Mouse (Mus musculus): ENCODE measurements around the gene Gm10283. TPM values are rescaled to one million over a fixed set of nuclear protein-coding genes. Genes with fewer than 3 reads are reported as not detected.
"Not testable (repeated sequence)": the region's sequence is repeated elsewhere in the genome, so short reads cannot be mapped to it uniquely, and the experiment has no call there.

Gm10283 gene
- not detected in 2 replicates for total RNA-seq (2014; rRNA removed)
- not detected in 2 replicates for polyA plus RNA-seq (2015; fragmentation: Nextera tagmentation; extraction: Ambion mirVana)

- H3K27ac ChIP-seq (ENCODE audit: low read depth, low read length), result no peak within 1 kb of the TSS
- TF ChIP-seq CTCF (IDR thresholded peaks at IDR 0.05; ENCODE audit: low read depth), result no peak
- DNase-seq, result no peak
- no peak for ATAC-seq
- no peak within 1 kb of the TSS for H3K9ac ChIP-seq
- H3K4me2 ChIP-seq (ENCODE audit: low read depth), result no peak within 1 kb of the TSS
- no peak within 1 kb of the TSS for H3K4me3 ChIP-seq (ENCODE audit: low read depth, low read length)
- H3K4me1 ChIP-seq (ENCODE audit: insufficient read depth), result no peaks in the 10 kb centered on the region
- H3K27me3 ChIP-seq (ENCODE audit: insufficient read depth, low read length), result no peaks in the 10 kb centered on the region
- no peaks in the 10 kb centered on the region for H3K9me3 ChIP-seq (ENCODE audit: low read length)
- 54% methylated on average over 2 of the region's 2 CpGs for WGBS
- H3K36me3 ChIP-seq (ENCODE audit: insufficient read depth), result no peaks in the 10 kb centered on the region
Observed at GRCm38 (mm10) chr8:60503098-60503497, at the start of gene Gm10283. Gene Gm10283, minus strand, starts transcription at chr8:60503198.

- WGBS, result 16% methylated on average over 2 of the region's 2 CpGs
- no peaks in the 10 kb centered on the region for H3K4me1 ChIP-seq (ENCODE audit: insufficient read depth)
- no peak for DNase-seq
Observed at GRCm38 (mm10) chr8:60534945-60535344, 31.9 kb upstream of the Gm10283 start.

GRCm38 (mm10) chr8:60518286-60518685 is 15.3 kb upstream of the Gm10283 start:
- no peak for TF ChIP-seq CTCF (IDR thresholded peaks at IDR 0.05; ENCODE audit: low read depth)
- Histone ChIP-seq H3K4me3 (ENCODE audit: low read depth, low read length) (no peak overlapping the region), H3K36me3 (ENCODE audit: insufficient read depth) (no peaks in the 10 kb centered on the region), H3K4me2 (ENCODE audit: low read depth) (no peak overlapping the region), H3K27ac (ENCODE audit: low read depth, low read length) (no peak overlapping the region), H3K9me3 (ENCODE audit: low read length) (no peaks in the 10 kb centered on the region), H3K9ac (no peak overlapping the region), H3K4me1 (ENCODE audit: insufficient read depth) (no peaks in the 10 kb centered on the region), H3K27me3 (ENCODE audit: insufficient read depth, low read length) (no peaks in the 10 kb centered on the region)
- ATAC-seq (no peak), DNase-seq (no peak)

More at GRCm38 (mm10) chr8:60534945-60535344, 31.9 kb upstream of the Gm10283 start:
- ATAC-seq, result no peak
- Histone ChIP-seq H3K9me3 (ENCODE audit: low read length) (no peaks in the 10 kb centered on the region), H3K9ac (no peak overlapping the region), H3K36me3 (ENCODE audit: insufficient read depth) (no peaks in the 10 kb centered on the region), H3K4me2 (ENCODE audit: low read depth) (no peak overlapping the region), H3K4me3 (ENCODE audit: low read depth, low read length) (no peak overlapping the region), H3K27me3 (ENCODE audit: insufficient read depth, low read length) (no peaks in the 10 kb centered on the region), H3K27ac (ENCODE audit: low read depth, low read length) (no peak overlapping the region)
- TF ChIP-seq CTCF (IDR thresholded peaks at IDR 0.05; ENCODE audit: low read depth), result no peak

- peak within 1 kb of the TSS; percentile 62 for H3K9ac ChIP-seq
- whole genome bisulfite sequencing, result 1% methylated on average over 25 of the region's 25 CpGs
- H3K4me3 ChIP-seq (ENCODE audit: low read depth, low read length), result peak within 1 kb of the TSS; percentile 55
- peak; percentile 90 for TF ChIP-seq CTCF (IDR thresholded peaks at IDR 0.05; ENCODE audit: low read depth)
- peak; percentile 99 for ATAC-seq
- peak within 1 kb of the TSS; percentile 97 for H3K4me2 ChIP-seq (ENCODE audit: low read depth)
- H3K4me1 ChIP-seq (ENCODE audit: insufficient read depth), result no peaks in the 10 kb centered on the region
- H3K9me3 ChIP-seq (ENCODE audit: low read length), result no peaks in the 10 kb centered on the region
- no peaks in the 10 kb centered on the region for H3K36me3 ChIP-seq (ENCODE audit: insufficient read depth)
- DNase-seq, result peak; percentile 88
- H3K27ac ChIP-seq (ENCODE audit: low read depth, low read length), result no peak within 1 kb of the TSS
- no peaks in the 10 kb centered on the region for H3K27me3 ChIP-seq (ENCODE audit: insufficient read depth, low read length)
Observed at GRCm38 (mm10) chr8:60505653-60506521, 2.9 kb upstream of the Gm10283 start, which contains the start of gene Aadat. Gene Aadat, plus strand, starts transcription at chr8:60505932.

GRCm38 (mm10) chr8:60495046-60495445 is 8.0 kb downstream of the Gm10283 start:
- not testable (repeated sequence) for H3K4me3 ChIP-seq (ENCODE audit: low read depth, low read length); H3K27me3 ChIP-seq (ENCODE audit: insufficient read depth, low read length); H3K4me1 ChIP-seq (ENCODE audit: insufficient read depth); H3K36me3 ChIP-seq (ENCODE audit: insufficient read depth); ATAC-seq; H3K9me3 ChIP-seq (ENCODE audit: low read length); H3K27ac ChIP-seq (ENCODE audit: low read depth, low read length); H3K9ac ChIP-seq; H3K4me2 ChIP-seq (ENCODE audit: low read depth); DNase-seq
- WGBS, result 83% methylated on average over 2 of the region's 2 CpGs

- Histone ChIP-seq H3K4me3 (ENCODE audit: low read depth, low read length) (no peak overlapping the region), H3K27me3 (ENCODE audit: insufficient read depth, low read length) (no peaks in the 10 kb centered on the region), H3K4me1 (ENCODE audit: insufficient read depth) (no peaks in the 10 kb centered on the region), H3K9ac (no peak overlapping the region), H3K27ac (ENCODE audit: low read depth, low read length) (no peak overlapping the region), H3K9me3 (ENCODE audit: low read length) (no peaks in the 10 kb centered on the region), H3K36me3 (ENCODE audit: insufficient read depth) (no peaks in the 10 kb centered on the region), H3K4me2 (ENCODE audit: low read depth) (no peak overlapping the region)
- ATAC-seq (no peak), DNase-seq (no peak)
- TF ChIP-seq CTCF (IDR thresholded peaks at IDR 0.05; ENCODE audit: low read depth), result no peak
- 90% methylated on average over 11 of the region's 11 CpGs for WGBS
Observed at GRCm38 (mm10) chr8:60494606-60495005, 8.4 kb downstream of the Gm10283 start.

- H3K27me3 ChIP-seq (ENCODE audit: insufficient read depth, low read length), result no peaks in the 10 kb centered on the region
- no peak for DNase-seq
- no peak overlapping the region for H3K9ac ChIP-seq
- no peak for ATAC-seq
- no peaks in the 10 kb centered on the region for H3K36me3 ChIP-seq (ENCODE audit: insufficient read depth)
- H3K4me2 ChIP-seq (ENCODE audit: low read depth), result no peak overlapping the region
- WGBS, result 78% methylated on average over 3 of the region's 3 CpGs
- no peaks in the 10 kb centered on the region for H3K9me3 ChIP-seq (ENCODE audit: low read length)
- H3K4me1 ChIP-seq (ENCODE audit: insufficient read depth), result no peaks in the 10 kb centered on the region
- no peak overlapping the region for H3K4me3 ChIP-seq (ENCODE audit: low read depth, low read length)
- no peak for TF ChIP-seq CTCF (IDR thresholded peaks at IDR 0.05; ENCODE audit: low read depth)
- no peak overlapping the region for H3K27ac ChIP-seq (ENCODE audit: low read depth, low read length)
Observed at GRCm38 (mm10) chr8:60492471-60492870, 10.5 kb downstream of the Gm10283 start.
